Mouse (Mus musculus): ENCODE measurements around the gene 4930404N11Rik. TPM values are rescaled to one million over a fixed set of nuclear protein-coding genes. Genes with fewer than 3 reads are reported as not detected.
A peak's percentile ranks its signal among the peaks of the same experiment; 100 is the strongest.

Gene 4930404N11Rik
- polyA plus RNA-seq, 1 experiment from 2014 or later: 16.5 TPM

GRCm38 (mm10) chr10:81336558-81336957, 29.1 kb downstream of the 4930404N11Rik start:
- H3K27me3 ChIP-seq (ENCODE audit: control insufficient read depth, insufficient read depth, low read length): no peaks in the 10 kb centered on the region
- H3K9me3 ChIP-seq (ENCODE audit: control insufficient read depth, low read length): no peaks in the 10 kb centered on the region
- 89% methylated on average over 4 of the region's 4 CpGs for WGBS
- no peak for ATAC-seq (ENCODE audit: low FRiP score, low TSS enrichment)
- peaks cover 7% of the 10 kb centered on the region; the same call in 1 of the 2 replicates for H3K4me1 ChIP-seq (replicated peaks; ENCODE audit: control insufficient read depth, insufficient read depth)
- no peak overlapping the region for H3K4me3 ChIP-seq (ENCODE audit: low read depth, low read length)
- TF ChIP-seq EP300 (optimal IDR thresholded peaks at IDR 0.05) (no peak), CTCF (IDR thresholded peaks at IDR 0.05; ENCODE audit: low read depth) (no peak)
- peak overlapping the region; percentile 82 for H3K27ac ChIP-seq (replicated peaks)
- no peak for DNase-seq (ENCODE audit: low spot score)
- H3K4me2 ChIP-seq (replicated peaks; ENCODE audit: low read depth): no peak overlapping the region
- no peak overlapping the region for H3K9ac ChIP-seq (ENCODE audit: low read length)
- no peaks in the 10 kb centered on the region for H3K36me3 ChIP-seq (ENCODE audit: control insufficient read depth, insufficient read depth, low read length)

- DNase-seq (ENCODE audit: low spot score): no peak
- no peaks in the 10 kb centered on the region for H3K36me3 ChIP-seq (ENCODE audit: control insufficient read depth, insufficient read depth, low read length)
- no peak overlapping the region; the same call in 1 of the 2 replicates for H3K9ac ChIP-seq (ENCODE audit: low read length)
- H3K27me3 ChIP-seq (ENCODE audit: control insufficient read depth, insufficient read depth, low read length): no peaks in the 10 kb centered on the region
- H3K27ac ChIP-seq (replicated peaks): peak overlapping the region; percentile 89
- H3K4me1 ChIP-seq (replicated peaks; ENCODE audit: control insufficient read depth, insufficient read depth): peaks cover 7% of the 10 kb centered on the region; the same call in 1 of the 2 replicates
- WGBS: 33% methylated on average over 19 of the region's 19 CpGs
- H3K4me3 ChIP-seq (ENCODE audit: low read depth, low read length): no peak overlapping the region
- TF ChIP-seq EP300 (optimal IDR thresholded peaks at IDR 0.05) (no peak), CTCF (IDR thresholded peaks at IDR 0.05; ENCODE audit: low read depth) (peak; percentile 51)
- H3K9me3 ChIP-seq (ENCODE audit: control insufficient read depth, low read length): no peaks in the 10 kb centered on the region
- peak; percentile 47 for ATAC-seq (ENCODE audit: low FRiP score, low TSS enrichment)
- H3K4me2 ChIP-seq (replicated peaks; ENCODE audit: low read depth): peak overlapping the region; percentile 25
These were observed 29.9 kb downstream of the 4930404N11Rik start for GRCm38 (mm10) chr10:81335393-81336340.

- no peak for TF ChIP-seq EP300 (optimal IDR thresholded peaks at IDR 0.05)
- no peak for TF ChIP-seq CTCF (IDR thresholded peaks at IDR 0.05; ENCODE audit: low read depth)
- Histone ChIP-seq H3K27ac (replicated peaks) (peak overlapping the region; percentile 89), H3K4me3 (ENCODE audit: low read depth, low read length) (no peak overlapping the region), H3K9me3 (ENCODE audit: control insufficient read depth, low read length) (no peaks in the 10 kb centered on the region), H3K27me3 (ENCODE audit: control insufficient read depth, insufficient read depth, low read length) (no peaks in the 10 kb centered on the region), H3K4me1 (replicated peaks; ENCODE audit: control insufficient read depth, insufficient read depth) (peaks cover 14% of the 10 kb centered on the region), H3K4me2 (replicated peaks; ENCODE audit: low read depth) (no peak overlapping the region), H3K9ac (ENCODE audit: low read length) (no peak overlapping the region), H3K36me3 (ENCODE audit: control insufficient read depth, insufficient read depth, low read length) (no peaks in the 10 kb centered on the region)
- ATAC-seq (ENCODE audit: low FRiP score, low TSS enrichment): no peak
- no peak for DNase-seq (ENCODE audit: low spot score)
- WGBS: 71% methylated on average over 11 of the region's 11 CpGs
These were observed 31.3 kb downstream of the 4930404N11Rik start for GRCm38 (mm10) chr10:81334324-81334723.

- no peak overlapping the region for H3K27ac ChIP-seq (replicated peaks)
- H3K36me3 ChIP-seq (ENCODE audit: control insufficient read depth, insufficient read depth, low read length): no peaks in the 10 kb centered on the region
- peak overlapping the region; percentile 38; the same call in 1 of the 2 replicates for H3K9ac ChIP-seq (ENCODE audit: low read length)
- peak overlapping the region; percentile 10; the same call in 1 of the 2 replicates for H3K4me3 ChIP-seq (ENCODE audit: low read depth, low read length)
- no peak for ATAC-seq (ENCODE audit: low FRiP score, low TSS enrichment)
- 48% methylated on average over 29 of the region's 29 CpGs for WGBS
- DNase-seq (ENCODE audit: low spot score): no peak
- H3K27me3 ChIP-seq (ENCODE audit: control insufficient read depth, insufficient read depth, low read length): no peaks in the 10 kb centered on the region
- no peaks in the 10 kb centered on the region for H3K9me3 ChIP-seq (ENCODE audit: control insufficient read depth, low read length)
- TF ChIP-seq CTCF (IDR thresholded peaks at IDR 0.05; ENCODE audit: low read depth) (no peak), EP300 (optimal IDR thresholded peaks at IDR 0.05) (no peak)
- H3K4me2 ChIP-seq (replicated peaks; ENCODE audit: low read depth): no peak overlapping the region
- peaks cover 16% of the 10 kb centered on the region for H3K4me1 ChIP-seq (replicated peaks; ENCODE audit: control insufficient read depth, insufficient read depth)
These were observed 33.3 kb downstream of the 4930404N11Rik start for GRCm38 (mm10) chr10:81332277-81332676.

- DNase-seq (ENCODE audit: low spot score): no peak
- H3K9me3 ChIP-seq (ENCODE audit: control insufficient read depth, low read length): no peaks in the 10 kb centered on the region
- peaks cover 21% of the 10 kb centered on the region for H3K36me3 ChIP-seq (ENCODE audit: control insufficient read depth, insufficient read depth, low read length)
- ATAC-seq (ENCODE audit: low FRiP score, low TSS enrichment): no peak
- H3K4me1 ChIP-seq (replicated peaks; ENCODE audit: control insufficient read depth, insufficient read depth): peaks cover 11% of the 10 kb centered on the region
- peak overlapping the region; percentile 6; the same call in 1 of the 2 replicates for H3K4me3 ChIP-seq (ENCODE audit: low read depth, low read length)
- no peaks in the 10 kb centered on the region for H3K27me3 ChIP-seq (ENCODE audit: control insufficient read depth, insufficient read depth, low read length)
- peak overlapping the region; percentile 92 for H3K27ac ChIP-seq (replicated peaks)
- WGBS: 44% methylated on average over 4 of the region's 4 CpGs
- H3K9ac ChIP-seq (ENCODE audit: low read length): peak overlapping the region; percentile 43; the same call in 1 of the 2 replicates
- no peak for TF ChIP-seq CTCF (IDR thresholded peaks at IDR 0.05; ENCODE audit: low read depth)
- TF ChIP-seq EP300 (optimal IDR thresholded peaks at IDR 0.05): no peak
- H3K4me2 ChIP-seq (replicated peaks; ENCODE audit: low read depth): peak overlapping the region; percentile 42
These were observed 35.6 kb downstream of the 4930404N11Rik start for GRCm38 (mm10) chr10:81330007-81330406.
